Mouse (Mus musculus): ENCODE data around the gene Aip.

The Aip gene

DNA sequence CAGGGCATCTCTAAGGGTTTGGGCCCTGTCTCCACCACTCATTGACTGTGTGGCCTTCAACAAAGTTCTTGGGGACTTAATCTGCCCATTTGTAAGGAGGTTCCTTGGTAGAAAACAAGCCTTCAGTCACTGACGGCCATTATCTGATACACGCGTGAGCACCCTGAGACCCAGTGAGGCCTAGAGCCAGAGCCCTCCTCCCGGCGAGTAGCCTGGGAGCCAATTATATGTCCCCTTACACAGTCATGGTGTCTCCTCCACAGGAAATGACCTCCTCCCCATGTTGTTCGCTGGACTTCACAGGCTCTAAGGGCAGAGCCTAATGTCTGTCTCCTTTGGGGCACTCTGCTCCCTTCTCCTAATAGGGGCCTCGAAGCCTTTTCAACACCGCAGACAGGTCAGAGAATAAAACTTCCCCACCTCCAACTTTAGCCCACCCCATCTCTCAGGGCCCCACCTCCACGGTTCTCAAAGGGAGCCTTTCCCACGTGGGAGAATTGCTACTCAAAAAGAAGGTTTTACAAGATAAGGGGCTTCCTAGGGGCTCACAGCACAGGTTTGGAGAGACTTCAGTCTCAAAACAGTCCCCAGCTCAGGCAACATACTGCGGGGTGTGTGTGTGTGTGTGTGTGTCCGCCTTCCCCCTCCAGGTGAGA, 20.8 kb upstream of the Aip start:
- ChIA-PET CTCF (interaction anchor here in 3 of 4 experiments (0.6 to 1.1 kb wide), 3 partner anchors 21 to 428 kb away, joined by 3 read pairs; no protein-coding TSS in a partner anchor), POLR2A (interaction anchor here in 3 of 4 experiments (0.6 to 1.9 kb wide), 12 partner anchors 8 to 49 kb away, joined by 3 to 7 read pairs (median 5); partner anchors contain the start of genes Cdk2ap2 (in 2 of the 3) and Ppp1ca (in 2 of the 3))

DNA sequence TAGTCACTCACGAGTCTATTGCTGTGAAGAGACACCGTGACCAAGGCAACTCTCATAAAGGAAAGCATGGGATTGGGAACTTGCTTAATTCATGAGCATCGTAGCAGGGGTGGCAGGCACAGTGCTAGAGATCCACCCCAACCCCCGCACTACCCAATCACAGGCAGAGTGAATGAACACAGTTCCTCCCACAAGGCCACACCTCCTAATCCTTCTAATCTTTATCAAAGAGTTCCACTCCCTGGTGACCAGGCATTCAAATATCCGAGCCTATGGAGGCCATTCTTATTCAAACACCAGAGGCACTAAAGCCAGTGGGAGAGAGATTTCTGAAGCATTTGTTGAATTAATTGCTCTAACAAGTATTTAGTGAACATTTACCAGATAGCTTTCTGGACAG, 20.3 kb upstream of the Aip start:
- CTCF ChIA-PET, result no interaction called here
- POLR2A ChIA-PET, result interaction anchor here in 3 of 4 experiments (0.5 to 1.9 kb wide), 5 partner anchors 11 to 49 kb away, joined by 3 to 5 read pairs (median 5); partner anchors contain the start of genes Aip (in 1 of the 3) and Cdk2ap2 (in 1 of the 3)

DNA sequence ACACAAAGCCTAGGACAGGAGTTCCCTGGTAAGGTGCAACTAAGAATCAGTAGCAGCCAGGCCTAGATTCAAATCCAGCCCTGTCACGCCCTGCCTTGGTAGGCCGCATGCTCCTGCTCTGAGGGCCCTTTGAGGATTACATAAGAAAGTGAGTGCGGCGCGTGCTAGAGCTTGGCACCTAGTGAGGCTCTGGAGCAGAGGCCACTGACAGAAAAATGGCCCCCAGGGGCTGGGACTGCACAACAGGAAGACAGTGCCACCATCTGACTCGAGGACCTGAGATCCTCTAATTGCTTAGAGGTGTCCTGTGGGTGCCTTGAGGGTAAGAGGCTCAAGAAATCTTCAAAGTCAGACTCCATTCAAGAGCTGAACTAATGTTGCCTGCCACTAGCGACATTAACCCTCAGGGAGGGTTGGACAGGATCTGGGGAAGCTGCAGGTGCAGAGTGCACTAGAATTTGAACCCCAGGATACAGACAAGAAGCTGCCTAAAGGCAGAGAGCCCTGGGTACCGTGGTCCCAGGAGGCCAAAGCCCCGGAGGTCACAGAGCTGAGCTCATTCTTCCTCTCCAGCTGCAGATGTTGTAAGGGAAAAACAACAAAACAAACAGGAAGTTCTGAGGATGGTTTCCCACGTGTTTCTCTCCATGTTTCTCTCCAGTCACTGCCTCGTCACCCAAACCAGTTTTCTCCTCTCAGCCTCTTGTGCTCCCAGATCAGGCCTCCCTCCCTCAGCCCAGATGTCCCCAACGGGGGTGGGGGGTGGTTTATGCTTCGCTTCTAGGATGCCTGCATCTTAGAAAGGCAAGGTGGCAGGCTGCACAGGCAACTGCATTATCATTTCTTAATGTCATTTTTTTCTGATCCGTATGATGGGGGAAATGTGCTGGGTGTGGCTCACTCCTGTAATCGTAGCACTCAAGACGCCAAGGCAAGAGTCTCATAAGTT, 19.2 kb upstream of the Aip start:
- POLR2A ChIA-PET, result interaction anchor here in 2 of 4 experiments (0.6 to 1.7 kb wide), 11 partner anchors 9 to 89 kb away, joined by 3 to 5 read pairs (median 3); partner anchors contain the start of genes Aip (in 1 of the 2), Carns1 (in 1 of the 2), Cdk2ap2 (in 1 of the 2) and Ptprcap (in 1 of the 2)
- CTCF ChIA-PET, result interaction anchor here in 2 of 4 experiments (0.6 to 0.8 kb wide), 2 partner anchors 84 to 176 kb away, joined by 3 read pairs; no protein-coding TSS in a partner anchor

DNA sequence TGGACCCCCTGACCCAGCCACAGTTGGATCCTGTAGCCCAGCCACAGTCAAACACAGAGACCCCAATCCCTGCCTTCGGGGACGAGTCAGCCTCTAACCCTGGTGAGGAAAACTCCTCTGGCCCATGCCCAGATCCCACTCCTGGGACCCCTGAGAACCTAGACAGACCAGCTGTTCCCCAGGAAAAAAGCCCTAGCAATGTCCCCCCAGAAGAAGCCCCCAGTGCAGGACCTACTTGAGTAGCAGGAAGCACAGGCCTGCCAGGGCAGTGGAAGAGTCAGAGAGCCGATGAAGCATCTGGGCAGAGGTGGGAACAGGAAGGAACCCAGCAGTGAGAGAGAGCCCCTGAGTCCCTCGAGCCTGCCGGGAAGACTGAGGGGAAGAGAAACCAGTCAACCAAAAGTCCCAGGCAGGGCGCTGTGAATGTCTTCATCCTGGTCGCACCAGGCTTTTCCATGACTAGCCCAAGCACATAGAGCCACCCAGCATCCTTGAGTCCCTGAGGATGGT, 18.2 kb upstream of the Aip start, which contains the start of gene Cabp4:
TSS of gene Cabp4 (minus strand) at position 275 of the 510 bp plus-strand sequence.
- POLR2A ChIA-PET, result interaction anchor here in 2 of 4 experiments (1.0 to 9.5 kb wide), 5 partner anchors 11 to 88 kb away, joined by 3 to 67 read pairs (median 3); partner anchors contain the start of genes Aip (in 1 of the 2), Carns1 (in 1 of the 2) and Cdk2ap2 (in 1 of the 2)
- CTCF ChIA-PET, result no interaction called here

DNA sequence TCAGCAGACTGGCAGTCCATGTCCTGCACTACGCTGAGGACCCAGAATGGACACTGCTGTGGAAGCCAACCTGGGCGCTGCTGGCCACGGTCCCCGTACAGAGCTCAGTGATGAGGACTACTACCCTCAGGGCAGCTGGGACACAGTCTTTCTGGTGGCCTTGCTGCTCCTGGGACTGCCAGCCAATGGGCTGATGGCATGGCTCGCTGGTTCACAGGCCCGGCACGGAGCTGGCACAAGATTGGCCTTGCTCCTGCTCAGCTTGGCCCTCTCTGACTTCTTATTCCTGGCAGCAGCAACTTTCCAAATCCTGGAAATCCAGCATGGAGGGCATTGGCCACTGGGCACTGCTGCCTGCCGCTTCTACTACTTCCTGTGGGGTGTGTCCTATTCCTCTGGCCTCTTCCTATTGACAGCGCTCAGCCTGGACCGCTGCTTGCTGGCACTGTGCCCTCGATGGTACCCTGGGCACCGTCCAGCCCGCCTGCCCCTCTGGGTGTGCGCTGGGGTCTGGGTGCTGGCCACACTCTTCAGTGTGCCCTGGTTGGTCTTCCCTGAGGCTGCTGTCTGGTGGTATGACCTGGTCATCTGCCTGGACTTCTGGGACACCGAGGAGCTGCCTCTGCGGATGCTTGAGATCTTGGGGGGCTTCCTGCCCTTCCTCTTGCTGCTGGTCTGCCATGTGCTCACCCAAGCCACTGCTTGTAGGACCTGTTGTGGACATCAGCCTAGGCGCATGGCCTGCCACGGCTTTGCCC, 16.9 kb upstream of the Aip start:
- ChIA-PET POLR2A (interaction anchor here (0.6 to 9.5 kb wide), 10 partner anchors 8 to 130 kb away, joined by 3 to 67 read pairs (median 4); partner anchors contain the start of genes Aip (in 1 of the 4) and Ndufv1 (in 1 of the 4)), CTCF (interaction anchor here in 1 of 4 experiments (0.6 to 0.8 kb wide), 2 partner anchors 17 to 18 kb away, joined by 3 to 4 read pairs; partner anchors contain the start of gene Aip)

DNA sequence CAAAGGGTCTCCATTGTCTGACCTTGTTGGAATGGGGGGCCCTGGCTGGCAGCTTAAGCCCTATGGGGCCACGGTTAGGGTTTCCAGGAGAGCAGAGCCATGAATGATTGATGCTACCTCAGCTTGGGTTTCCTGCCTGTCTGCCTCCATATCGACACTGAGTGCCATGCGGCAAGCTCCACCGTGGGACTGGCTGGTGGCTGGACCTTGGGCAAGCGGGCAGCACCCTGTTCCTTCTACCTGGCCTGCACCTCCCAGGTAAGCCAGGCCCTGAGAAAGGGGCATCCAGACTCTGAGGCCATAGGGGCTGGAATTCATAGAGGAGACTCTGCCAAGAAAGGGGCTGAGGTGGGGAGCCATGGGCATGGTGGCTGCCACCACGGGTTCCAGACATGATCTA, 14.5 kb upstream of the Aip start:
- CTCF ChIA-PET, result interaction anchor here in 3 of 4 experiments (0.6 to 6.1 kb wide), 3 partner anchors 14 to 16 kb away, joined by 3 to 29 read pairs (median 13); partner anchors contain the start of gene Aip (in 1 of the 3)
- POLR2A ChIA-PET, result interaction anchor here (0.7 to 9.5 kb wide), 12 partner anchors 9 to 83 kb away, joined by 3 to 67 read pairs (median 4); partner anchors contain the start of genes Rps6kb2 (in 2 of the 4) and Aip (in 1 of the 4)

DNA sequence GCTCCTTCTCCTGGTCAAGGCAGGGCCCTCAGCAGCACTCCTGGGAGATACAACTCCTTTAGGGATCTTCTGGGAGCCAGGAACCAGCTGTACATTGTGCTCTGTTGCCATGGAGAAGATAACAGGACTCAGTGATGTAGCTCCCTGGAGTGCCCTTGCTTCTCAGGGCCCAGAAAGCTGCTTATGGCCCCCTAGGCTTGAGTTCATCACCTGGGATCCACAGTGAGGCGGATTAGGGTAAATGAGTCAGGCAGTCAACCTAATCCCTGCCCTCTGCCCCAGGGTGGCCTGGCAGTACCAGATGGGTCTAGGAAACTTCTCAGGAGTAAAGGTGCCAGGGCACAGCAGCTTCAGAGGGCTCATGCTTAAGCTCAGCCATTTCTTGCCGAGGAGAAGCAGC, 13.8 kb upstream of the Aip start, which contains the start of gene Gpr152:
TSS of gene Gpr152 (plus strand) at position 342 of the 400 bp plus-strand sequence.
- CTCF ChIA-PET, result interaction anchor here in 3 of 4 experiments (0.5 to 6.1 kb wide), 3 partner anchors 13 to 422 kb away, joined by 3 to 29 read pairs (median 8); partner anchors contain the start of gene Aip (in 1 of the 3)
- POLR2A ChIA-PET, result interaction anchor here in 3 of 4 experiments (0.5 to 9.5 kb wide), 17 partner anchors 8 to 179 kb away, joined by 3 to 67 read pairs (median 4); partner anchors contain the start of genes Rps6kb2 (in 2 of the 3), Aip (in 1 of the 3), Cdk2ap2 (in 1 of the 3) and Rad9a (in 1 of the 3)

DNA sequence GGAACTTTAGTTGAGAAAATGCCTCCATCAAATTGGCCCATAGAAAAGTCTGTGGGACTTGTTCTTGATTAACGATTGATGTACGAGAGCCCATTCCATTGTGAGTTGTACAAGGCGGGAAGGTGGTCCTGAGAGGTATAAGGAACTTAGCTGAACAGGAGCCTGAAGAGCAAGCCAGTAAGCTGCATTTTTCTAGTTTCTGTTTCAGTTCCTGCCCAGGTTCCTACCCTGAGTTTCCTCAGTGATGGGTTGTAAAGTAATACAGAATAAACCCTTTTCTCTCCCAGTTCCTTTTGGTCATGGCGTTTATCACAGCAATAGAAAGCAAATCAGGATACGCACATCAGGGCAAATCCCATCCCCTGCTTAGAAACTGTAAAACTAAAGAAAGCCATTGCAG, 12.3 kb upstream of the Aip start:
- ChIA-PET POLR2A (interaction anchor here (0.7 to 9.5 kb wide), 21 partner anchors 9 to 351 kb away, joined by 3 to 67 read pairs (median 5); partner anchors contain the start of genes Cdk2ap2 (in 2 of the 4), Rps6kb2 (in 2 of the 4), Aip (in 1 of the 4) and Rad9a (in 1 of the 4)), CTCF (interaction anchor here in 3 of 4 experiments (0.6 to 6.1 kb wide), 14 partner anchors 12 to 913 kb away, joined by 3 to 29 read pairs (median 4); partner anchors contain the start of genes Ndufv1 (in 2 of the 3), Aip (in 1 of the 3), Cdk2ap2 (in 1 of the 3) and Kdm2a (in 1 of the 3))

DNA sequence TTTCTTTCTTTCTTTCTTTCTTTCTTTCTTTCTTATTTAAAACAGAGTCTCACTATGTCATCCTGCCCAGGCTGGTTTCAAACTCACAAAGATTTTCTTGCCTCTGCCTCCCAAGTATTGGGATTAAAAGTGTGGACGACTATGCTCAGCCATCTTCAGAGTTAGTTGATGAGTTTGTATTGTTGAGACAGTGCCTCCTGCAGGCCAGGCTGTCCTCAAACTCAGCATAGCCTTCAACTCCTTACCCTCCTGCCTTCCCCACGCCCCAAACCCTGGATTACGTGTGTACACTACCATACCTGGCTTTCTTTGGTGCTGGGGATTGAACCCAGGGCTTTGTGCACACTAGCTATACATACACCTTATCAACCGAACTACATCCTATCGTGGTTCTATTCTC, 10.8 kb upstream of the Aip start:
- ChIA-PET CTCF (interaction anchor here in 3 of 4 experiments (0.6 to 6.1 kb wide), 7 partner anchors 10 to 731 kb away, joined by 3 to 29 read pairs (median 4); partner anchors contain the start of genes Aip (in 1 of the 3), Gm49405 (in 1 of the 3) and Nudt8 (in 1 of the 3)), POLR2A (interaction anchor here in 2 of 4 experiments (0.8 to 9.5 kb wide), 10 partner anchors 11 to 79 kb away, joined by 3 to 67 read pairs (median 4); partner anchors contain the start of genes Aip (in 1 of the 2), Cdk2ap2 (in 1 of the 2) and Rad9a (in 1 of the 2))

DNA sequence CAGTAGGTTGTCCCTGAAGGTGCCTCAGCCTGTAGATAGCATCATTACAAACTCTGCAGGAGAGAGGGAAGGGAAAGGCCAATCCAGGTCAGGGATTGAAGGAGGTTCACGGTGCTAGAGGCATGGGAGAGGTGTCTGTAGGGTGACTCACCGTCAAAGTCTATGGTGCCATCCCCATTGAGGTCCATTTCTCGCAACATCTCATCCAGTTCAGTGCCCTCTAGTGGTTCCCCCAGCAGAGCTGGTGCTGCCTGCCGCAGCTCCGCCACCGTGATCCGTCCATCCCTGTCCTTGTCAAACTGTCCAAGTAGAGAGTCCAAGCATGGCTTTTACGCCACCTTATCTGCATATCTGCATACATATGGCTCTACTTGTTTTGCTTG, 10.3 kb upstream of the Aip start:
- ChIA-PET CTCF (interaction anchor here in 3 of 4 experiments (0.7 to 6.1 kb wide), 6 partner anchors 10 to 732 kb away, joined by 3 to 29 read pairs (median 4); partner anchors contain the start of genes Aip (in 1 of the 3), Gm49405 (in 1 of the 3) and Nudt8 (in 1 of the 3)), POLR2A (interaction anchor here in 2 of 4 experiments (1.3 to 9.5 kb wide), 4 partner anchors 11 to 39 kb away, joined by 3 to 67 read pairs (median 4); partner anchors contain the start of genes Aip (in 1 of the 2) and Cdk2ap2 (in 1 of the 2))

DNA sequence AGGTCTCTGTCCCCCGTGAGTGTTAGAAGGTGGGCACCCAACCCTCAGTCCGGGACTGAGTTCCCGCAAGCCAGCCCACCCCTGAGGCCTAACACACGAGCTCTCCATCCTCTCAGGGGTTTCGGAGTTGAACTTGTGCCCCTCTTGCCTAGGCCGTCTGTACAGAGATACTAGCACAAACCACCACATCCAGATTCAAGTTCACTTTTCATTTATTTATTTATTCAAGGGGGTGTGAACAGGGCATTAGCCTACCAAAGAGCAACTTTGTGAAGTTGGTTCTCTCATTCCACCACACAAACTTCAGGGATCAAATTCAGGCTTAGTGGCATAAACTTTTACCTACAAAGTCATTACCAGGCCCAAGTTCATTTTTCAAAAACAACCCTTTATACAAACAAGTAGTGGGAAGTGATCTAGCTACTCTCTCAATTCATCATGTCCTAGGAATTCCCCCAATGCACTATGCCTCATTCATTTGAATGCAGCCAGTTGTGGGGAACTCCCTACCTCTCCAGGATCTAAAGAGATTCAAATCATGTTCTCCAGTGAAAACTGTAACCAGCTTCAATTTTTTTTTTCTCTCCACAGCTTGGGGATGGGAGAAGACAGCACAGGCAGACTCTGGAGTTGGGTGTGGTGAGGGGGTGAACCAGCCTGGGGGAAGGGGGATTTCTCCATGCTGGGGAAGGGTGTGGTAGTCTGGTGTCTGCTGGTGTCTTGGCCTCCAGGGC, 9.7 kb upstream of the Aip start:
- ChIA-PET CTCF (interaction anchor here in 3 of 4 experiments (0.7 to 6.1 kb wide), 6 partner anchors 9 to 732 kb away, joined by 3 to 29 read pairs (median 4); partner anchors contain the start of genes Aip (in 1 of the 3), Gm49405 (in 1 of the 3) and Nudt8 (in 1 of the 3)), POLR2A (interaction anchor here in 3 of 4 experiments (0.8 to 9.5 kb wide), 9 partner anchors 9 to 88 kb away, joined by 3 to 67 read pairs (median 4); partner anchors contain the start of genes Cdk2ap2 (in 2 of the 3), Aip (in 1 of the 3) and Rps6kb2 (in 1 of the 3))

DNA sequence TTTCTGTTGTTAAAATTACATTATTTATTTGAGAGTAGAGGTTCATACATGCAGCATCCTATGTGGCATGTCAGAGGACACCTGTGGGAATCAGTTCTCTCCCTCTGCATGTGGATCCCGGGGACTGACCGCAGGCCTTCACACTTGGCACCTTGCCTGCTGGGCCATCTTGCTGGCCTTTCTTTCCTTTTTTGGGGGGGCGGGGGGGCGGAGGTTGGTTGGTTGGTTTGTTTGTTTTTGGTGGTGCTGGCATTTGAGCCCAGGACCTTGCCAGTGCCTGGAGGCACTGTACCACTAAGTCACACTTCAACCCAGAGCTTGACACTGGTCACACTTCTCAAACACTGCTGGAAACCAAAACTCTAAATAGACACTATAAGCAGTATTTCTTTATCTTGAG, 8.7 kb upstream of the Aip start:
- POLR2A ChIA-PET, result interaction anchor here (0.6 to 9.5 kb wide), 11 partner anchors 10 to 689 kb away, joined by 3 to 67 read pairs (median 3); partner anchors contain the start of genes Cdk2ap2 (in 2 of the 4), Aip (in 1 of the 4) and Rps6kb2 (in 1 of the 4)
- CTCF ChIA-PET, result interaction anchor here in 1 of 4 experiments (6.1 kb wide), 1 partner anchor 8 kb away, joined by 29 read pairs; the partner anchor contains the start of gene Aip

DNA sequence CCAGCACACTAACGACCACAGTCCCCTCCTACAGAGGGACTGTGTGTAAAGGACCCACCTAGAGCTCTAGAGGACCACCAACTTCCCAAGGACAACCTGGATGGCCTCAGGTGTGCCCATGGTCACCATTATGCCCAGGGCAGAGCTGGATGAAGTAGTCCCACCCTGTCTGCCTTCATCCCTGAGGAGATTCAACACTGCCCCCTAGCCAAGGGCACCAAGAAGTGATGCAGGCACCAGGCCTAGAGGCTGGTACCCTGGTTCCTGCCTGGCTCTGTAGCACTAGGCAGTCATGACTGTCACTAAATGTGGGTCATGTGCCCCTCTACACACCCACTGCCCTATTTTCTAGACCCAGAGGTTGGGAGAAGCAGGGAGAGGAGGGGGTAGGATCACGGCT, 6.1 kb upstream of the Aip start:
- POLR2A ChIA-PET, result interaction anchor here (0.5 to 2.4 kb wide), 12 partner anchors 7 to 102 kb away, joined by 3 to 9 read pairs (median 4); partner anchors contain the start of genes Gpr152 (in 1 of the 4), Pold4 (in 1 of the 4), Ppp1ca (in 1 of the 4) and Rps6kb2 (in 1 of the 4)
- CTCF ChIA-PET, result interaction anchor here in 1 of 4 experiments (1.3 kb wide), 1 partner anchor 38 kb away, joined by 3 read pairs; no protein-coding TSS in a partner anchor

DNA sequence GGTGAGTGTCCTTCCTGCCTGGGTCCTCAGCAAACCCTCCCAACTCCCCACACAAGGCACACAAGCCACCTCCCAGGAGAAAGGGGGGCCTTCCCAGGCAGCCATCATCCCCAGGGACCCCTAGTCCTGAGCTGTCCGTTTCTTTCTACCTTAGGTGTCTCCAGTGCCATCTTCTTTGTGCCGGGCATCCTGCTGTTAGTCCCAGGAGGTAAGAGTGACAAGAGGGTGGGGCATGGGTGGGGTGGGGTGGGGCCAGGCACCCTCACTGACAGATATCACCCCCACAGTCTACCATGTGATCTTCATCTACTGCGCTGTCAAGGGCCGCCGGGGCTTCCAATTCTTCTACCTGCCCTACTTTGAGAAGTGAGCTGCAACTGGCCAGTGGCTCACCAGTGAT, 5.4 kb upstream of the Aip start:
- CTCF ChIA-PET, result interaction anchor here in 1 of 4 experiments (1.3 kb wide), 1 partner anchor 38 kb away, joined by 3 read pairs; no protein-coding TSS in a partner anchor
- POLR2A ChIA-PET, result interaction anchor here in 3 of 4 experiments (0.6 to 2.4 kb wide), 5 partner anchors 8 to 773 kb away, joined by 4 to 9 read pairs (median 5); partner anchors contain the start of genes Gpr152 (in 1 of the 3) and Rps6kb2 (in 1 of the 3)

All from embryonic stem cell, embryonic (primary cell).